Mouse (Mus musculus) limb, embryonic 13.5 days (tissue): Measurements from ENCODE around the gene Mpp4. TPM values are rescaled to one million over a fixed set of nuclear protein-coding genes. Genes with fewer than 3 reads are reported as not detected.

Experiments
- ATAC-seq: fragments of 200-750 bp; cut with Nextera tagmentation; 2 replicates; pipeline ENCODE4 v1.8.0; 2017; ENCODE audit warnings: low read depth, moderate number of reproducible peaks, moderate TSS enrichment; ENCODE audit not compliant: low FRiP score
- H3K27ac ChIP-seq: fragments of 300-500 bp; sonication (generic); 2 replicates; pipeline ENCODE4 v1.5.1; 2015; ENCODE audit warnings: inconsistent platforms, mild to moderate bottlenecking, moderate library complexity
- H3K27me3 ChIP-seq: fragments of 300-500 bp; sonication (generic); 2 replicates; pipeline ENCODE4 v1.6.1; 2015; ENCODE audit warnings: mild to moderate bottlenecking, inconsistent platforms
- H3K36me3 ChIP-seq: fragments of 300-500 bp; sonication (generic); 2 replicates; pipeline ENCODE4 v1.6.1; 2015; ENCODE audit warnings: inconsistent platforms, mild to moderate bottlenecking, moderate library complexity
- H3K4me1 ChIP-seq: fragments of 300-500 bp; sonication (generic); 2 replicates; pipeline ENCODE4 v1.6.1; 2015; ENCODE audit warnings: inconsistent platforms
- H3K4me2 ChIP-seq: fragments of 300-500 bp; sonication (generic); replicated peaks from 2 replicates; pipeline ENCODE4 v1.6.1; 2015; ENCODE audit warnings: inconsistent platforms, mild to moderate bottlenecking, moderate library complexity
- H3K4me3 ChIP-seq: fragments of 300-500 bp; sonication (generic); 2 replicates; pipeline ENCODE4 v1.5.1; 2015; ENCODE audit warnings: moderate library complexity, mild to moderate bottlenecking, inconsistent platforms
- H3K9ac ChIP-seq: fragments of 300-500 bp; sonication (generic); 2 replicates; pipeline ENCODE4 v1.6.1; 2015; ENCODE audit warnings: mild to moderate bottlenecking, inconsistent platforms
- H3K9me3 ChIP-seq: fragments of 300-500 bp; sonication (generic); 2 replicates; pipeline ENCODE4 v1.6.1; 2016; ENCODE audit warnings: inconsistent platforms
- WGBS: fragments of 180-500 bp; shearing (Covaris S2); methylation state at CpG from one replicate; pipeline ENCODE4 v1.1.7; 2015; 5-methylcytosine and 5-hydroxymethylcytosine counted together
- polyA plus RNA-seq: library from polyadenylated mRNA; unstranded; fragments of >200 nt; fragmentation: Nextera tagmentation; extraction: Ambion mirVana; gene quantifications from 2 replicates; pipeline ENCODE4 v1.2.1, GENCODE M21; 2015

Mpp4 gene
- polyA plus RNA-seq, 1 experiment from 2014 or later: 0.06 TPM

- no peak overlapping the region for H3K27ac ChIP-seq
- 75% methylated on average over 5 of the region's 5 CpGs for WGBS
- H3K4me3 ChIP-seq: no peak overlapping the region
- H3K27me3 ChIP-seq: no peaks in the 10 kb centered on the region
- no peak overlapping the region for H3K4me2 ChIP-seq
- H3K9ac ChIP-seq: no peak overlapping the region
- H3K36me3 ChIP-seq: peaks cover 48% of the 10 kb centered on the region
- H3K9me3 ChIP-seq: no peaks in the 10 kb centered on the region
- peaks cover 13% of the 10 kb centered on the region; the same call in 1 of the 2 replicates for H3K4me1 ChIP-seq
- ATAC-seq: no peak
Observed at GRCm38 (mm10) chr1:59163918-59164317, 729 bp upstream of the Mpp4 start.

- Histone ChIP-seq H3K4me1 (peaks cover 13% of the 10 kb centered on the region; the same call in 1 of the 2 replicates), H3K27me3 (no peaks in the 10 kb centered on the region), H3K9ac (no peak overlapping the region), H3K36me3 (peaks cover 40% of the 10 kb centered on the region), H3K9me3 (no peaks in the 10 kb centered on the region), H3K4me3 (no peak overlapping the region), H3K27ac (no peak overlapping the region), H3K4me2 (no peak overlapping the region)
- WGBS: 59% methylated on average over 8 of the region's 8 CpGs
- ATAC-seq: peak; percentile 32; the same call in 1 of the 2 replicates
Observed at GRCm38 (mm10) chr1:59162309-59163024, 722 bp downstream of the Mpp4 start.

GRCm38 (mm10) chr1:59161396-59161795, 1.8 kb downstream of the Mpp4 start:
- peaks cover 30% of the 10 kb centered on the region for H3K36me3 ChIP-seq
- H3K27ac ChIP-seq: peak overlapping the region; percentile 6; the same call in 1 of the 2 replicates
- 77% methylated on average over 6 of the region's 6 CpGs for WGBS
- no peaks in the 10 kb centered on the region for H3K27me3 ChIP-seq
- no peaks in the 10 kb centered on the region for H3K9me3 ChIP-seq
- H3K4me3 ChIP-seq: no peak overlapping the region
- ATAC-seq: no peak
- H3K4me2 ChIP-seq: no peak overlapping the region
- H3K9ac ChIP-seq: no peak overlapping the region
- peaks cover 13% of the 10 kb centered on the region; the same call in 1 of the 2 replicates for H3K4me1 ChIP-seq

GRCm38 (mm10) chr1:59160871-59161270, 2.3 kb downstream of the Mpp4 start:
- Histone ChIP-seq H3K4me3 (no peak overlapping the region), H3K4me2 (no peak overlapping the region), H3K9me3 (no peaks in the 10 kb centered on the region), H3K4me1 (peaks cover 13% of the 10 kb centered on the region; the same call in 1 of the 2 replicates), H3K9ac (no peak overlapping the region), H3K36me3 (peaks cover 25% of the 10 kb centered on the region), H3K27me3 (no peaks in the 10 kb centered on the region), H3K27ac (no peak overlapping the region)
- 74% methylated on average over 6 of the region's 6 CpGs for WGBS
- ATAC-seq: no peak

GRCm38 (mm10) chr1:59159136-59159535, 4.1 kb downstream of the Mpp4 start:
- Histone ChIP-seq H3K27me3 (no peaks in the 10 kb centered on the region), H3K9me3 (no peaks in the 10 kb centered on the region), H3K4me1 (peaks cover 13% of the 10 kb centered on the region; the same call in 1 of the 2 replicates), H3K4me2 (no peak overlapping the region), H3K27ac (no peak overlapping the region), H3K4me3 (no peak overlapping the region), H3K36me3 (peaks cover 13% of the 10 kb centered on the region), H3K9ac (no peak overlapping the region)
- WGBS: 82% methylated on average over 3 of the region's 3 CpGs
- no peak for ATAC-seq

- Histone ChIP-seq H3K27ac (no peak overlapping the region), H3K9me3 (no peaks in the 10 kb centered on the region), H3K36me3 (peaks cover 8% of the 10 kb centered on the region; the same call in 1 of the 2 replicates), H3K4me2 (no peak overlapping the region), H3K27me3 (no peaks in the 10 kb centered on the region), H3K4me1 (peaks cover 11% of the 10 kb centered on the region; the same call in 1 of the 2 replicates), H3K4me3 (no peak overlapping the region), H3K9ac (no peak overlapping the region)
- ATAC-seq: no peak
- 87% methylated on average over 7 of the region's 7 CpGs for WGBS
Observed at GRCm38 (mm10) chr1:59158498-59158897, 4.7 kb downstream of the Mpp4 start.

- Histone ChIP-seq H3K4me1 (peaks cover 8% of the 10 kb centered on the region; the same call in 1 of the 2 replicates), H3K27me3 (no peaks in the 10 kb centered on the region), H3K36me3 (0 out of 2 replicates have a peak, but pooled peaks cover 1% of the 10 kb centered on the region), H3K4me3 (no peak overlapping the region), H3K9ac (no peak overlapping the region), H3K9me3 (no peaks in the 10 kb centered on the region), H3K27ac (no peak overlapping the region), H3K4me2 (no peak overlapping the region)
- no peak for ATAC-seq
- WGBS: 83% methylated on average over 4 of the region's 4 CpGs
Observed at GRCm38 (mm10) chr1:59157846-59158245, 5.3 kb downstream of the Mpp4 start.

- 81% methylated on average over 4 of the region's 4 CpGs for WGBS
- ATAC-seq: no peak
- H3K4me3 ChIP-seq: no peak overlapping the region
Observed at GRCm38 (mm10) chr1:59152346-59152745, 10.8 kb downstream of the Mpp4 start.

GRCm38 (mm10) chr1:59150542-59150941, 12.6 kb downstream of the Mpp4 start:
- WGBS: 71% methylated on average over 5 of the region's 5 CpGs
- Histone ChIP-seq H3K4me1 (no peaks in the 10 kb centered on the region), H3K36me3 (no peaks in the 10 kb centered on the region), H3K9ac (no peak overlapping the region), H3K27me3 (no peaks in the 10 kb centered on the region), H3K9me3 (no peaks in the 10 kb centered on the region), H3K4me3 (no peak overlapping the region), H3K27ac (no peak overlapping the region), H3K4me2 (no peak overlapping the region)
- no peak for ATAC-seq

More at GRCm38 (mm10) chr1:59152346-59152745, 10.8 kb downstream of the Mpp4 start:
- Histone ChIP-seq H3K27ac (no peak overlapping the region), H3K27me3 (no peaks in the 10 kb centered on the region), H3K36me3 (no peaks in the 10 kb centered on the region), H3K4me1 (no peaks in the 10 kb centered on the region), H3K4me2 (no peak overlapping the region), H3K9ac (no peak overlapping the region), H3K9me3 (no peaks in the 10 kb centered on the region)

- Histone ChIP-seq H3K9me3 (no peaks in the 10 kb centered on the region), H3K4me2 (no peak overlapping the region), H3K4me1 (no peaks in the 10 kb centered on the region), H3K4me3 (no peak overlapping the region), H3K36me3 (no peaks in the 10 kb centered on the region), H3K27ac (no peak overlapping the region), H3K27me3 (no peaks in the 10 kb centered on the region), H3K9ac (no peak overlapping the region)
- 78% methylated on average over 10 of the region's 10 CpGs for WGBS
- ATAC-seq: no peak
Observed at GRCm38 (mm10) chr1:59144543-59144942, 18.6 kb downstream of the Mpp4 start.

GRCm38 (mm10) chr1:59142809-59143208, 20.4 kb downstream of the Mpp4 start:
- no peaks in the 10 kb centered on the region for H3K4me1 ChIP-seq
- H3K27me3 ChIP-seq: no peaks in the 10 kb centered on the region
- no peak overlapping the region for H3K4me3 ChIP-seq
- no peaks in the 10 kb centered on the region for H3K9me3 ChIP-seq
- no peak overlapping the region for H3K4me2 ChIP-seq
- no peaks in the 10 kb centered on the region for H3K36me3 ChIP-seq
- H3K9ac ChIP-seq: no peak overlapping the region
- H3K27ac ChIP-seq: no peak overlapping the region
- no peak for ATAC-seq

GRCm38 (mm10) chr1:59134419-59134818, 28.8 kb downstream of the Mpp4 start:
- 80% methylated on average over 5 of the region's 5 CpGs for WGBS
- Histone ChIP-seq H3K36me3 (no peaks in the 10 kb centered on the region), H3K9me3 (no peaks in the 10 kb centered on the region), H3K4me3 (no peak overlapping the region), H3K27me3 (no peaks in the 10 kb centered on the region), H3K4me2 (no peak overlapping the region), H3K4me1 (no peaks in the 10 kb centered on the region), H3K27ac (no peak overlapping the region), H3K9ac (no peak overlapping the region)
- no peak for ATAC-seq

- WGBS: 73% methylated on average over 7 of the region's 7 CpGs
- Histone ChIP-seq H3K36me3 (no peaks in the 10 kb centered on the region), H3K9me3 (no peaks in the 10 kb centered on the region), H3K4me3 (no peak overlapping the region), H3K9ac (no peak overlapping the region), H3K4me2 (no peak overlapping the region), H3K4me1 (no peaks in the 10 kb centered on the region), H3K27ac (no peak overlapping the region), H3K27me3 (no peaks in the 10 kb centered on the region)
- ATAC-seq: no peak
Observed at GRCm38 (mm10) chr1:59128879-59129278, 34.3 kb downstream of the Mpp4 start.
